Mouse (Mus musculus) heart, postnatal 0 days (tissue): Measurements from ENCODE around the gene Esrra.

Experiments
- CTCF ChIP-seq: IDR thresholded peaks from 2 replicates; pipeline ENCODE4 v1.5.1; 2016; ENCODE audit warnings: antibody characterized with exemption, control low read depth, low read depth
- EP300 ChIP-seq: IDR thresholded peaks from 2 replicates; pipeline ENCODE4 v1.6.1; 2016; ENCODE audit warnings: antibody characterized with exemption, low read depth

- no peak for TF ChIP-seq CTCF
- TF ChIP-seq EP300 = no peak
These were observed 16.0 kb downstream of the Esrra start for GRCm38 (mm10) chr19:6905498-6906159.
